Mouse (Mus musculus): Measurements from ENCODE around the gene Olfr524.

Olfr524 gene

DNA sequence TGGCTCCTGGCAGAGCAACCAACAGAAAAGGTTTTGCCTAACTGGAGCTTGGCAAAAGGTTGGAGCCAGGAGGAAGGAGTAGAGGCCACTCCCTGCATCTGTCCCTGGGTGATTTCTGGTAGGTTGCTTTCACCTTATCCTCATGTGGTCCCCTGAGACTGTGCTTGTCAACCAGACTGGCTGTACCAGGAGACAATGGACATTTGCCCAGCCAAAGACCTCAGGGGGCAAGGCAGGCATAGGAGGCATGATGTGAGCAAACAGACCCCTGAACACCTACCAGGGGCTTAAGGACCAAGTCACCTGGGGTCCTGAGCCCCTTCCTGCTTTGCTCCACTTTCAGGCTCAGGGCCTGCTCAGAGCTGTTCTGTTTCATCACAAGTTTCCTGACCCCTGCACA lies at the start of gene Olfr524:
Gene Olfr524 (minus strand): TSS at position 101 of the 400 bp plus-strand sequence.
- in situ Hi-C loops (cut with MboI, MseI), result no loop called here

DNA sequence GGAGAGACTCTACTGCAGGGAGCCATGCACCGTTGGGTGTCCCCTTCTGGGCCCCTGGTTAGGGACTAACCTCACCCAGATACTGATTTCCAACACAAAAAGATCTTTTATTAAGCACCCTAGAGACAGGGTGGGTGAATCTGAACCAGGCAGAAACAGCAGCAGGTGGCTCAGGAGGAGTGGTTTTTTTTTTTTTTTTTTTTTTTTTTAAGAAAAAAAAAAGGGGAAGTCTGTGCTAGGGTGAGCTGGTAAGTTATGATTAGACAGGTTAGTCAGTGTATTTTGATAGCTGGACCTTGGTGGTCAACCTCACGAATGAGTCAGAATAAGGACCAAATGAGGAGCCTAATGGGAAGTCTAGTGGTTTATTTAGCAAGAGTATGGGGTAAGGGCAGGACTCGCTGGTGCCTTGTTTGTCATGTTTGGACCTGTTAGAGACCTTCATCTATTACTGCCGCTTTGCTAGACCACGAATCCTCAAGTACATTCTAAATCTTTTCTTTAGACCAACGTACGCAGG lies 48.1 kb upstream of the Olfr524 start:
- in situ Hi-C loops (cut with MboI, MseI), result no loop called here

DNA sequence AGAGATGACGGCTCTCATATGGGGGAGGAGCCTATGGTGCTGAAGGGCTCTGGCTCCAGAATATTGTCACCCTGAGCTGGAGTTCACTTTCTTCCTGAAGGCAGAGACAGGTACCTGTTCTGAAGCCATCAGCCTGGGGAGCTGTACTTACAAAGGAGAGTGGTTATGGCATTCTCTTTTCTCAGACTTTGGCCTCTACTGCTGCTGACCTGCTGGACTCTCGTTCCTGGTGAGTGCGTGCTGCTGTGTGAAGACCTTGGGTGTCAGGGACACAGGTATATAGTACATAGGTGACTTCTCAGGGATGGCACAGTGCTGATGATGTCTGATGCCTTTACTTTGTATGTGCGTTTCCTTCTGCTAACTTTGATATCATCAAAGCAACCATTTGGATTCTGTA lies 41.5 kb upstream of the Olfr524 start, which contains the start of gene 5830411N06Rik:
Gene 5830411N06Rik (plus strand): TSS at position 69 of the 400 bp plus-strand sequence.
- in situ Hi-C loops (cut with MboI, MseI), result no loop called here

DNA sequence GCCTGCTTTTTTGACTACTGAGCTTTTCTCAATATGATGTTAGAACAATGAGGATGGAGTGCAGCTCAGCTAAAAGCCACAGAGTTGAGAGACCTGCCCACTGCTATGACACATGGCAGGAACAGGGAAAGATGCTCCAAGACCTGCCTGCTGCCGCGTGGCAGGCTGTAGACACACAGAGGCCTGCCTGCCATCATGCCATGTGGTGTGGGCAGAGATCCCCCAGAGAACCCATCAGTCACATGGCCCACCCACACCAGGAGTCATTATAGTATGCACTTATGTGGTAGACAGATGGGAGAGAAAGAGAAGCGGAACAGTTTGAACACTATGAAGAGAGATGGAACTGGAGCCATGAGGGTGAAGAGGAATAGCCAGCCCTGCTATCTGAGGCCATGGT lies 27.9 kb upstream of the Olfr524 start:
- in situ Hi-C loops (cut with MboI, MseI), result no loop called here

DNA sequence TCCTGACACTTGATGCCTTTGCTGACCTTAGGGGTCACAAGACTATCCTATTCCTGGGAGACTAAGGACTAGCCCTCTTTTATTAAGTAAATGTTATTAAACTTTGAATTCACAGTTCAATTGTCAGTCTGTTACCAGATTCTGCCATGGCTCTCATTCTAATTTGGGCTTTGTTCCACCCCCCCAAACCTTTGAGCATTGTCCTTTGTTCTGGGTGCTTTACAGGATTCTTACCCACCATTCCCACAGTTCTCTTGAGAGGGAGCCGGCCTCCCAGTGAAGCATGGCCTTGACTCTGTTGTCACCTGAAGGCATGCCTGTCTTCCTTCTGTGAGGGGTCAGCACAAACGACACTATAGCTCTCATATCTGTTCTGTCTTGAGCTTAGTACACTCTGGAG lies 25.3 kb upstream of the Olfr524 start:
- in situ Hi-C loops (cut with MboI, MseI), result no loop called here

- in situ Hi-C loops (cut with MboI, MseI), result no loop called here
These were observed 22.7 kb upstream of the Olfr524 start for GRCm38 (mm10) chr7:140228476-140228875.

DNA sequence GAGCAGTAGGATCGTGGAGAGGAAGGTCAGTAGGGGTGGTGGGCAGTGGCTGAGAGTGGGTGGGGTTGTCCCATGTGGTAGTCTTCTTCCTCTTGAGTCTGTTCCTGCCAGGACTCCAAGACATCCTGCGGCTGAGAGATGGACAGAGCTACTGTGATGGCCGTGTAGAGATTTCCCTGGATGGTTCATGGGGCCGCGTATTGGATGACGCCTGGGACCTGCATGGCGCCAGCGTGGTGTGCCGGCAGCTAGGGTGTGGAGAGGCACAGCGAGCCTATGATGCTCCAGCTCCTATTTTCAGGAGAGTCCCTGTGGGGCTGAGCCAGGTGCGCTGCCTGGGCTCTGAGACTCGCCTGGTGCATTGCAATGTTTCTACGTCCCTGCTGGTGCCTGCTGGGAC lies 18.4 kb upstream of the Olfr524 start:
- in situ Hi-C loops (cut with MboI, MseI), result no loop called here

DNA sequence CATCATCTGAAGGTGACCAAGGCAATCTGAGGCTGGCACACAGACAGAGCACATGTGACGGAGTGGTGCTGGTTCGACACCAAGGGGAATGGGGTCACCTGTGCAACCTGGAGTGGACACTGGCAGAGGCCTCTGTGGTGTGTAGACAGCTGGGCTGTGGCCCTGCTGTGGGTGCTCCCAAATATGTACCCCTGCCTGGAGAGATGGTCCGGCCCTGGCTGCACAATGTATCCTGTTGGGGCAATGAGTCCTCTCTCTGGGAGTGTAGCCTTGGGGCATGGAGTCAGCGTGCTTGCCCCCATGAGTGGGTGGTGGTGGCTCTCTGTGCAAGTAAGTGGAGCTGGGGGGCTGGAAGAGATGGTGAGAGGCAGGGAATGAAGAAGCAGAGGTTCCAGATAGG lies 14.6 kb upstream of the Olfr524 start:
- in situ Hi-C loops (cut with MboI, MseI), result no loop called here

DNA sequence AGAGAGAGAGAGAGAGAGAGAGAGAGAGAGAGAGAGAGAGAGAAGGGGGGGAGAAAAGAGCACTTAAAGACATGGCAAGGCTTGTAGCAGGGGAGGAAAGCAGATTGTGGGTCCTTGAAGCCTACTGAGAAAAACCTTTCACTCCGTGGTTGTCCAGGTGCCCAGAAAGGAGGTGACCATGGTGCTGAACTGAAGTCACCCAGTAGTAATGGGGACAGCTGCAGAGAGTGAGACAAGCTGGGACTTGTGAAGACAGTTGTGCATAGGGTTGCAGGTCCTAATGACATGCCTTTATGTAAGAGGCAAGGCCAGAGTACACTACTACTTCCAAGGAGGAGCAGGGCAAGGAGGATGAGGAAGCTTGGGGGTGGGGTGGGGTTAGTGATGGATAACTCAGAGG lies 13.5 kb upstream of the Olfr524 start:
- in situ Hi-C loops (cut with MboI, MseI), result no loop called here

- in situ Hi-C loops (cut with MboI, MseI), result no loop called here
These were observed 12.2 kb upstream of the Olfr524 start, which contains the start of gene Cd163l1 for GRCm38 (mm10) chr7:140217967-140218366. TSS of gene Cd163l1 (plus strand) at chr7:140218267.

- in situ Hi-C loops (cut with MboI, MseI), result no loop called here
These were observed 8.1 kb upstream of the Olfr524 start for GRCm38 (mm10) chr7:140213841-140214240.

DNA sequence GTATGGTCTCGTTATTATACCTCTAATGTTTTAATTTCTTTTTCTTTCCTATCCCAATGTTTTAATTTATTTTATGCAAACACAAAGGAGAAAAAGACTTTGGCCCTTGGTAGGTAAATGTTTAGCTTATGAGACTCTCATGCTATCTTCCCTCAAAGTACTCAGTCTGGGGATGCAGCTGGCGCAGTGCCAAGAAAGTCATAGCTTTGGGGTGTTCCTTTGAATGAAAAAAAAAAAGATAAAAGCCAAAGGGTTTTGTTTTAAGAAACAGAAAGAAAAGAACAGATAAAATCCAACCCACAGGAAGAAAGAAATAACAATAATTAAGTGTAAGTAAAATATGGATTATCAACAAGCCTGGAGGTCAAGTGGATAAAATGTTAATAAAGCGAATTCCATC lies 2.9 kb upstream of the Olfr524 start:
- in situ Hi-C loops (cut with MboI, MseI), result no loop called here

DNA sequence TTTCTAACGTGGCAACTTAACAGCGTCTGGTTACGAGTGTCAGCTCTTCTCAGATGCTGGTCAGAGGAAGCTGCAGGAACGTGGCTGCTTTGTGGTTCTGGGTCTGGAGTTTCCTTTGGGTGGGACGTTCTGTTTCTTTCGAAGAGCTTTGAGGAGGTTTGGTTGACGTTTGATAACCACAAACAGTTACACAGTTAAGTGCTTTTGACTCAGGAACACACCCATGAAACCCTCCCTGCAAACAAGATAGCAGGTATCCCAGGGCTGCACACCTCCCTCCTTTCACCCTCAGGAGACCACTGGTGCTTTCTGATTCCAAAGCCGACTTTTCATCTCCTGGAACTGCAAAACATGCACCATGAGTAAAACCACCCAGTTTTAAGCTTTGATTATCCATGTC lies 2.4 kb upstream of the Olfr524 start:
- in situ Hi-C loops (cut with MboI, MseI), result no loop called here

DNA sequence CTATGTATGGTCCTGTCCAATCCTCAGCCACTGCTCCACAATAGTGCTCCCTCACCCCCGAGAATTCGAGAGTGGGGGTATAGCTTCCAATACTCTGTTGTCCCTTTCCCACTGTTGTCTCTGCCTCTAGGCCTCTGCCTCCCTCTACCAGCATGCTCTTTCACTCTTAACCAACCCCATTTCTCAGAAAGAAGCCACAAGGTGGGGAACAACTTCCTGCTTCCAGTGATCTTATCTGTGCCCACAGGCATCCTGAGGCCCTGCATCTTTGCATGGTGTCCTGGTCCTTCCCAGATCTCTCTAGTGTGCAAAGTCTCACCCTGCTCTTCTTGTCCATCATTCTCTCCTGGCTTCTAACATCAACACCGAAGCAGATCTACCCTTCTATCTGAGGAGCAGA lies 1.1 kb upstream of the Olfr524 start:
- in situ Hi-C loops (cut with MboI, MseI), result no loop called here

DNA sequence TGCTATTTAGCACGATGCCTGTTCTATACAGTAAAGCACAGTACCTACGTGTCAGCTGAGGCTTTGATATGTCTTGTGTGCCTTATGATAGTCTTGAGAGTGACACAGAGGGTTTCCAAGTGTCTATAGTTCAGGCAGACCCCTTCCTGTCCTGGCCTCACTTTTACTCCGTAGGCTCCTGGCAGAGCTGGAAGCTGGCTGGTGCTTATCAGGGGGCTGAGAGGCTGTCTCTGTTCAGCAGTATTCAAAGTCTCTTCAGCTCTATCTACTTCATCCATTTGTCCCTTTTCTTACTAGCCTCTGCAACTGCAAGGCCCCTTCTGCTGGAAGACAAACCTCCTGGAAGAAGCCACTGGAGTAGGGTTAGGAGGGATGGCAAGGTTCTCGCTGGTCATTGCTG lies 4.7 kb downstream of the Olfr524 start:
- in situ Hi-C loops (cut with MboI, MseI), result no loop called here

- in situ Hi-C loops (cut with MboI, MseI), result no loop called here
These were observed 9.8 kb downstream of the Olfr524 start for GRCm38 (mm10) chr7:140196002-140196401.

DNA sequence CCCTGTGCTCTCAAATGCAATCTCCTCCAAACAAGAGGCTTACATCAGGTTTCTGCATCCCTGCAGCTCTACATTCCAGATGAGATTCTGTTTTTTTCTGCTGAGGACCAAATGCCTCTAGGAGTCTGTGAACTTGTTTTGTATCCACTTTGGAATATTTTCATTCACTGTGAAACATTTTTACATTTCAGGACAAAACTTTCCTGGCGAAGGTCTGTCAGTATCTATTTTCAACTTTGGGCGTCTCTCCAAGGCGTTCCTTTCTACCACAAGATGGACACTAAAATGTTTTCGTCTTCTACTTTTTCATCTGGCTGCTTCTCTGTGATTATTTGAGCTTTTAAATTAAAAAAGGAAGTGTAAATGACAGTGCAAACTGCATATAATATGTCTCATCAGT lies 11.7 kb downstream of the Olfr524 start:
- in situ Hi-C loops (cut with MboI, MseI), result no loop called here

GRCm38 (mm10) chr7:140192851-140193250 lies 12.9 kb downstream of the Olfr524 start:
- in situ Hi-C loops (cut with MboI, MseI), result no loop called here

DNA sequence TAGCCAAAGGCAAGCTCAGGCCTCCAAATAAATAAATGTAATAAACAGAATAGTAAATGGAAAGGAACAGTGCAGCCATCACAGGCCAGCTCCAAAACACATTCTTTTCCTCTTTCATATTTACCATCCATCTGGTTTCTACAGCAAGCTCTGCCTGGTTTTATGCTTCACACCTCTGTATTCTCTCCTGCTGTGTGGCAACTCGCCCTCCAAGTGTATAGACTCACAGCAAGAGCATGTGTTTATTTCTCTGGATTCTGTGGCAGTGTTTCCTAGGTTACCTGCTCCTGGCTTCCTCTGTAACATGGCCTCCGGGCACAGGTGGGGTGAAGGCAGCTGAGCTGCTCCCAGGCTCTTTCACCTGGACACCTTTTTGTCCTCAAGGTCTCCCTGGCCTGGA lies 13.3 kb downstream of the Olfr524 start:
- in situ Hi-C loops (cut with MboI, MseI), result no loop called here

DNA sequence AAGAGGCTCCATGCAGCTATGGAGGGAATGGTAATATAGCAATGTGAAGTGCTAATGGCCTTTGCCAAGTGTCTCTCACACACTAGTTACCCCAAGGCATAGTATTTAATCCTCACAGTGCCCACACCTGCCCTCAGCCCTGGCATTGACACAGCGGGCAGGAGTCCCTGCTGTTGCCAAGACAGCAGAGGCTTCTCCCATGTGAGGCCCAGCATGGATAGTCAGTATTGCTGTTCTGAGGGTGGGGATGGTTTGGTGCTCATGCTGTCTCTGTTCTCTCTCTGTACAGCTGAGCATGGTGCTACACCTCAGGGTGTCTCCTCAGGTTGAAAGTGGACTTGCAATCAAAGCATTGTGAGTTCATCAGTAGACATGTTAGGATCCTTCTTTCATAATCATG lies 15.3 kb downstream of the Olfr524 start:
- in situ Hi-C loops (cut with MboI, MseI), result no loop called here

DNA sequence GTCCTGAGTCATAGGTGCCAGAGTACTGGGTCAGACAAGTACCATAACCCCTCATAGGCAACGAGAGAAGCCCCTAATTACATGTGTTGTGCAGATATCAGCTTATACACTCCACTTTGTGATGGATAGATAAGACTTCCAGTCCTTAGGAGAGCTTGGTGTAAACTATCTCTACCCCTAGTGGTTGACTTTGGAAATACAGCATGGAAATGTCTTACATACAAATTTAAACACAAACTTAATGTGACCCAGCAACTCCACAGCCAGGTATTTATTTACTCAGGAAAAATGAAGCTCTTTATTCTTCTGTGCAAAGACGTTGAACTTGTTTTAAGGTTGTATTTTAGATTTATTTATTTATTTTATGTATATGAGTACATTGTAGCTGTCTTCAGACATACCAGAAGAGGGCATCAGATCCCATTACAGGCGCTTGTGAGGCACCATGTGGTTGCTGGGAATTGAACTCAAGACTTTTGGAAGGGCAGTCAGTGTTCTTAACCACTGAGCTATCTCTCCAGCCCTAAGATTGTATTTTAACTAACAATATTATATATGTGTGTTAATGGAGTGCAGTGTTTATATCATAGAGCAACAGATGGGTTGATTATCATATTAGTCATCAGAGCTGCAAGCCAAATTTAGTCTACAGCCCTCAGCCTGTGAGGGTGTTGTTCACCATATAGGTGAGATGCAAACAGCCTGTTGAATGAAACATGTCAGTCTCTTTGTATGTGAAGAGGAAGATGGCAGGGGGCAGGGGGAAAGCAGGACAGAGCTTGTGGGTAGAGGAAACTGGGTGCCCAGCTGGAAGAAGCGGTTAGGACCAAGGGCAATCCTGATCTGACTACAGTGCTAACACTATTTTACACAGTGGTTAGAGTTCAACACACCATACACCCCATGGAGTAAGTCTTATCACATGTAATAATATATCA lies 17.1 kb downstream of the Olfr524 start:
- in situ Hi-C loops (cut with MboI, MseI), result loop anchor here (10.0 kb wide), 1 partner anchor 606 kb away; no protein-coding TSS in a partner anchor

- in situ Hi-C loops (cut with MboI, MseI), result loop anchor here (10.0 kb wide), 1 partner anchor 607 kb away; no protein-coding TSS in a partner anchor
These were observed 17.9 kb downstream of the Olfr524 start for GRCm38 (mm10) chr7:140187721-140188390.

Measured in regulatory T cell (primary cell).